Mouse (Mus musculus): ENCODE measurements around the gene Ank.

GRCm38 (mm10) chr15:27491425-27492070 lies 25.1 kb downstream of the Ank start:
- TF ChIP-seq POLR2A (IDR thresholded peaks at IDR 0.05; ENCODE audit: borderline replicate concordance, control insufficient read depth, low read depth, low read length): no peak
- TF ChIP-seq CTCF (IDR thresholded peaks at IDR 0.05; ENCODE audit: control insufficient read depth, insufficient read depth, low read length): no peak
